Mouse (Mus musculus) intestine, embryonic 15.5 days (tissue): ENCODE measurements around the gene Tacr1. TPM values are rescaled to one million over a fixed set of nuclear protein-coding genes. Genes with fewer than 3 reads are reported as not detected.

Experiments used
- ATAC-seq: fragments of 200-750 bp; cut with Nextera tagmentation; 2 replicates; pipeline ENCODE4 v1.8.0; 2017; ENCODE audit warnings: moderate TSS enrichment, moderate library complexity
- H3K27ac ChIP-seq: fragments of 300-500 bp; sonication (generic); 2 replicates; pipeline ENCODE4 v1.5.1; 2015; ENCODE audit warnings: mild to moderate bottlenecking, inconsistent platforms
- H3K27me3 ChIP-seq: fragments of 300-500 bp; sonication (generic); replicated peaks from 2 replicates; pipeline ENCODE4 v1.6.1; 2015; ENCODE audit warnings: inconsistent platforms
- H3K36me3 ChIP-seq: fragments of 300-500 bp; sonication (generic); 2 replicates; pipeline ENCODE4 v1.6.1; 2015; ENCODE audit warnings: inconsistent platforms
- H3K4me1 ChIP-seq: fragments of 300-500 bp; sonication (generic); replicated peaks from 2 replicates; pipeline ENCODE4 v1.6.1; 2015; ENCODE audit warnings: inconsistent platforms
- H3K4me2 ChIP-seq: fragments of 300-500 bp; sonication (generic); replicated peaks from 2 replicates; pipeline ENCODE4 v1.6.1; 2015; ENCODE audit warnings: mild to moderate bottlenecking, inconsistent platforms
- H3K4me3 ChIP-seq: fragments of 300-500 bp; sonication (generic); replicated peaks from 2 replicates; pipeline ENCODE4 v1.5.1; 2015; ENCODE audit warnings: inconsistent platforms
- H3K9ac ChIP-seq: fragments of 300-500 bp; sonication (generic); 2 replicates; pipeline ENCODE4 v1.6.1; 2015; ENCODE audit warnings: inconsistent platforms
- H3K9me3 ChIP-seq: fragments of 300-500 bp; sonication (generic); 2 replicates; pipeline ENCODE4 v1.6.1; 2016; ENCODE audit warnings: inconsistent platforms
- WGBS: fragments of 180-500 bp; shearing (Covaris S2); methylation state at CpG from one replicate; pipeline ENCODE4 v1.1.7; 2015; 5-methylcytosine and 5-hydroxymethylcytosine counted together
- polyA plus RNA-seq: library from polyadenylated mRNA; unstranded; fragments of >200 nt; fragmentation: Nextera tagmentation; extraction: Ambion mirVana; gene quantifications from 2 replicates; pipeline ENCODE4 v1.2.1, GENCODE M21; 2015

Tacr1 gene
- polyA plus RNA-seq, 1 experiment from 2014 or later = 1.4 TPM

DNA sequence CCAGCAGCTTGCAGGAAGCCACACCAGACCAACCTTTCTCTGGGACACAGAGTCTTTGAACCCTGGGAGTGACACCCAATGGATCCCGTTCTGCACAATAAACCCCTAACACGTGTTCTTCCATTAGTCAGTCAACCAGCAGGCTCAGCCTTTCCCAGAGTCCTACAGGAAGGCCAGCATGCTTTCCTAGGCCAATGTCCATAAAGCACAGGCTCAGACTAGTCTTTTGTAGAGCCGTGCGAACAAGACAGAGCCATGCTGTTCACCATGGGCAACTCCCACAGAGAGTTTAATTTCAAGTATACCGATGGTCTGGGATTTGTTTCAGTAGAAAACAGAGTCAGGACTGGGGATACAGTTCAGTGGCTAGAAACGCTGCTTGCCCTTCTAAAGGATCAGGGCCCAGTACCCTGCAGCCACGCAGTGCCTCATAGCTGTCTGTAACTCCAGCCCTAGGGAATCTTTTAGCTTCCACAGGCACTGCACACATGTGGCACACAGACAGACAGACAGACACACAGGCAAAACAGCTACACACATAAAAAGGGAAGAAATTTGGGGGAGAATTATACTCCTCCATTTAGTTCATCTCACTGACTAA is 55.1 kb downstream of the Tacr1 start:
- Histone ChIP-seq H3K9me3 (no peaks in the 10 kb centered on the region), H3K9ac (no peak overlapping the region), H3K4me3 (no peak overlapping the region), H3K27me3 (no peaks in the 10 kb centered on the region), H3K27ac (no peak overlapping the region), H3K4me2 (no peak overlapping the region), H3K36me3 (no peaks in the 10 kb centered on the region), H3K4me1 (no peaks in the 10 kb centered on the region)
- no peak for ATAC-seq
- WGBS = 82% methylated on average over 7 of the region's 7 CpGs

DNA sequence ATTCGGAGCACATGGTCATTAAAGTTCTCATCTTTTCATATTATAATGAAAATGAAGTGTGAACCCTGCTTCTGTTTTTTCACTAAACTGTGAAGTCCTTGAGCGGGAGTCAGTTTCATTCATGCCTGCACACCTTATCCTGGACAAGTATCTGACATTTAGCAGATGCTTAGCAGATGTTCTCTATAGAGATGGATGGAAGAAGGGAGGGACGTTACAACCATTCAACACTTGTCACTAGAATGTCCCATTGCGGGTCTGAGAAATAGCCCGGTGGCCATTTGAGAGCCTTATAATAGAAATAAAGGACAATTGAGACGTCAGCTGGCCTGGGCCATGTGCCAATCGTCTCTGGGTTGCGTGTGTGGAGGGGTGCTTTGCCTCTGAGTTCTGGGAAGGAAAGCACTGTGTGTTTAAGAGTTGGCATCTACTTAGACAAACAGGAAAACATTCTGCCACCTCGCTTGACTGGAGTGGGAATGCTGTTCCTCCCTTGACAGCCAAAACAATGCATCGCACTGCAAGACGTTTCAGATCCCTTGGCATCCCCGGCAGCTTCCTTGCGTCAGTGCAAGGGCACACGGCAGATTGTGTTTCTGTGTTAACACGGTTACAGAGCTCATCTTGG is 56.7 kb downstream of the Tacr1 start:
- no peaks in the 10 kb centered on the region for H3K27me3 ChIP-seq
- no peak for ATAC-seq
- no peak overlapping the region for H3K9ac ChIP-seq
- H3K4me3 ChIP-seq = no peak overlapping the region
- WGBS = 70% methylated on average over 15 of the region's 15 CpGs
- no peak overlapping the region for H3K27ac ChIP-seq
- no peaks in the 10 kb centered on the region for H3K9me3 ChIP-seq
- H3K36me3 ChIP-seq = no peaks in the 10 kb centered on the region
- no peak overlapping the region for H3K4me2 ChIP-seq
- H3K4me1 ChIP-seq = no peaks in the 10 kb centered on the region

DNA sequence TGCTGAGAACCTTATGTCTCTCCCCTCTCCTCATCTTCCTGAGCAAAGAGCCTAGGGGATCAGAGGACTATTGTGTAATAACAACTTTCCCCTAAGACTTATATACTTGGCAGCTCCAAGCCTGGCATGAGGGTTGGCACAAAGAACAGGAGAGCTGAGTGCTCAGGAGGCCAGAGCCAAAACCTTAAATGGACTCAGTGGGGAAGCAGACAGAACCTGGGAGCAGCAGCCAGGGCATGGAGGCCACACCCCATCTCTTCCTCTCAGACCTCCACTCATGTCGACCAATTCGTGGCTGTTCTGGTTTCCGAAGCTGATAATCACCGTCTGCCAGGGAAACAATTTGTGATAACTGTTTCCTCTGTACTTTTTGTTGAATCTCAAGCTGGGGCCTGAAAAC is 61.0 kb downstream of the Tacr1 start:
- Histone ChIP-seq H3K9ac (no peak overlapping the region), H3K27me3 (no peaks in the 10 kb centered on the region), H3K27ac (no peak overlapping the region), H3K4me2 (no peak overlapping the region), H3K4me3 (no peak overlapping the region), H3K36me3 (no peaks in the 10 kb centered on the region), H3K4me1 (no peaks in the 10 kb centered on the region), H3K9me3 (no peaks in the 10 kb centered on the region)
- WGBS = 53% methylated on average over 4 of the region's 4 CpGs
- ATAC-seq = no peak

DNA sequence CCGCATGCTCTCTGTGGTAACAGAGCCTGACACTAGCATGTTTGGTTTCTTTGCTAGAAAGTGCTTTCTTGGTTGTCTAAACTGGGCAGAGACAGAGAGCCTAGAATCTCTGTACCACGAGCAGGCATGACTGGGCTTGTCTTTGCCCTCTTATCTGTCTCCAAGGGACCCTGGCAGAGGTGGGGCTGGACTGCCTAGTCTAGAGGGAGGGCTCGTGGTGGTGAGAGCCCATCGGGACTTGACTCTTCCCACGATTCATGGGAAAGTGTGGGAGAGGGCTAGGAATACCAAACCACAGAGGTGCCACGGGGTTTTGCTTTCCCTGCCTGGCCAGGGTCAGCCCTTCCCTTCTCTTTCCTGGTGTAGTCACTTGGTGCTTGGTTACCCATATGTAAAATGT is 72.3 kb downstream of the Tacr1 start:
- no peaks in the 10 kb centered on the region for H3K9me3 ChIP-seq
- H3K27ac ChIP-seq = no peak overlapping the region
- WGBS = 75% methylated on average over 6 of the region's 6 CpGs
- H3K4me1 ChIP-seq = no peaks in the 10 kb centered on the region
- no peak overlapping the region for H3K4me3 ChIP-seq
- no peaks in the 10 kb centered on the region for H3K36me3 ChIP-seq
- H3K9ac ChIP-seq = no peak overlapping the region
- no peak for ATAC-seq
- H3K4me2 ChIP-seq = no peak overlapping the region
- no peaks in the 10 kb centered on the region for H3K27me3 ChIP-seq

DNA sequence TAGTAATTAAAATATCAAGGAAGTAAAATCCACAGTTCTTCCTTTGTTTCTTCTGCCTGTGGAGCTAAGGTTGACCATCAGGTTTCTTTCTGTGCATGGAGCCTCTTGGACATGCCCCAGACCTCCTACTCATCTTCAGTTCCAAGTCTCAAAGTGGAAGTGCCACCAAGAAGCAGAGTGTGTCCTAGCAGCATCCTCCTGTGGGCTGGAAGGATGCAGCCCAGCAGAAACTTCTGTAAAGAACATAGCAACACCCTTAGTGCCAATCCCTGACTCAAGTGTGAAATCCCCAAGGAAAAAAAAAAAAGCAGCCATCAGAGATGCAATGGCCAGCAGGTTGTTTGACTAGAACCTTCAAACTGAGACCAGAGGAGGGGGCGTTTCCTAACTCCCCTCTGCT is 81.7 kb downstream of the Tacr1 start:
- Histone ChIP-seq H3K9me3 (no peaks in the 10 kb centered on the region), H3K4me3 (no peak overlapping the region), H3K27ac (no peak overlapping the region), H3K4me1 (no peaks in the 10 kb centered on the region), H3K27me3 (no peaks in the 10 kb centered on the region), H3K36me3 (no peaks in the 10 kb centered on the region), H3K4me2 (no peak overlapping the region), H3K9ac (no peak overlapping the region)
- 86% methylated on average over 1 of the region's 1 CpGs for WGBS
- ATAC-seq = no peak

DNA sequence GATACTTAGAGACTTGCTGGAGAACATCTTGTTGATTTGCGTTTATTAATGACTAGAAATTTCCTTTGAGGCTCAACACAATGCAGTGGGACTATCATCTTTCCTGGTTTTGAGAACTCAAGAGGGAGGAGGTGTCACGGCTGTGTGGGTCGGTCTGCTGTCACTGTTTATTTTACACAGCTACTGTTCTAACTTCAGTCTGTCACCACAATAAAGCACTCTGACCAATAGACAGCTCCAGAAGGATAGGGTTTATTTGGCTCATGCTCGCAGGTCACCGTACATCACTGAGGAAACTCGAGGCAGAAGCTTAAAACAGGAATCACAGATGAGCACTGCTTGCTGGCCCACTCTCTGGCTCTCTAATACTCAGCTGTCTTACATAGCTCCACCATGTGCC is 92.3 kb downstream of the Tacr1 start:
- no peak overlapping the region for H3K4me2 ChIP-seq
- no peak overlapping the region for H3K9ac ChIP-seq
- H3K9me3 ChIP-seq = no peaks in the 10 kb centered on the region
- WGBS = 50% methylated on average over 6 of the region's 6 CpGs
- no peaks in the 10 kb centered on the region for H3K27me3 ChIP-seq
- no peaks in the 10 kb centered on the region for H3K36me3 ChIP-seq
- H3K4me3 ChIP-seq = no peak overlapping the region
- no peak for ATAC-seq
- H3K4me1 ChIP-seq = no peaks in the 10 kb centered on the region
- H3K27ac ChIP-seq = no peak overlapping the region

DNA sequence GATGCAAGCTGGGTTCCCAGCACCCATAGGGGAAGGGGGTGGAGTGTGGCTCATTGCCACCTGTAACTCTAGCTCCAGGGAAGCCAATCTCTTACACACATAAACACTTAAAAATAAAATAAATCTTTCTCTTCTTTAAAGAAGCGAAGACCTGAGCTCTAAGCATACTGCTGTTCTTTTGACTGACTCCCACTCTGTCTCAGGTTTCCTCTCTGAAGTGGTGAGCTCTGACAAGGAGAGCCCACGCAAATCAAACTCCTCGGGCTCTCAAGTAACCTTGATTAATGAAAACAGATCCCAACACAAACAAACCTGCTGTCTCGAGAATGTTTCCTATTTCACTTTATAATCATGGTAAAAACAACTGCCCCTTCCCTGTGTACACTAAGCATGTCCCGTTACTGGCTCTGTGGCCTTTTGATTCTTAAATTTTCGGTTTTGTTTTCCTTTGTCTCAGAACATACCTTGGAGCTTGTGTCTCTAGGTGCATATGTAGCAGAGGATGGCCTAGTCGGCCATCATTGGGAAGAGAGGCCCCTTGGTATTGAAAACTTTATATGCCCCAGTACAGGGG is 108.8 kb downstream of the Tacr1 start:
- Histone ChIP-seq H3K27me3 (no peaks in the 10 kb centered on the region), H3K9ac (no peak overlapping the region), H3K4me3 (no peak overlapping the region), H3K9me3 (no peaks in the 10 kb centered on the region), H3K4me2 (no peak overlapping the region), H3K27ac (no peak overlapping the region), H3K4me1 (no peaks in the 10 kb centered on the region), H3K36me3 (no peaks in the 10 kb centered on the region)
- no peak for ATAC-seq
- 54% methylated on average over 7 of the region's 7 CpGs for WGBS

DNA sequence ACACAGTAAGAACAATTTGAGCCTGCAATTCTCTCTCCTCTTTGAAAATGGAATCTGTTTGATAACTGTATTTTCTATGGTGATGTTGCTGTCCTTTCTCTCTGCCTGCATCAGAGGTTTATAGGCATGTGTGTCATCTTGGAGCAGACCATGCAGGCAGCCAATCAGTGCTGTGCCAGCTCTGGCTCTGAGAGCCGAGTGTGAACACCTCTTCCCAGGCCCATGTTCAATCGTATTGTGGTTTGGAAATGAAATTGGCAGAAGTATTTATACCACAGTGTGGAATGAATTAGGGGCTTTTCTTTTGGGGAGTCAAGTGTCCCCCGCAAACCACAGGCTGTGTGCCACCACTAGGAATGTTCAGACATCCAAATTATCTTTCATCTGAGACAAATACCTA is 117.5 kb downstream of the Tacr1 start:
- ATAC-seq = no peak
- Histone ChIP-seq H3K4me2 (no peak overlapping the region), H3K4me1 (no peaks in the 10 kb centered on the region), H3K27me3 (no peaks in the 10 kb centered on the region), H3K9ac (no peak overlapping the region), H3K9me3 (no peaks in the 10 kb centered on the region), H3K4me3 (no peak overlapping the region), H3K36me3 (no peaks in the 10 kb centered on the region), H3K27ac (no peak overlapping the region)
- 81% methylated on average over 3 of the region's 3 CpGs for WGBS

DNA sequence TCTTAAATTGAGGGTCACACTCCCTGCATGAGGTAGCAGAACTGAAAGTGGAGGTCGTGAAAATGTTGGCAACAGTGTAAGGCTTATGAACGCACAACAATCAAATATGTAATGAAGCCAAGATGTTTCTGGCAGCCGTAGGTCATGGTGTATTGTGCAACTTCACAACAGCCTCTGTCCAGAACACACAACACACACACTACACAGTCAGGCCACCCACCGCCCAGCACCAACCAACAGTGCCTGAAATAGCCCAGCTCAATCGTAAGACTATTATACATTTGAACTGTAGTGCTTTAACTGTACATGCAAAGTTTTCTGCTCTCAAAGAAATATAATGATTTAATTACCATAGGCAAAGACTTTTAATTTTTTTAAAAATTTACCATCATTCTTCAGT is 120.4 kb downstream of the Tacr1 start:
- no peak for ATAC-seq
- Histone ChIP-seq H3K27ac (no peak overlapping the region), H3K27me3 (no peaks in the 10 kb centered on the region), H3K9ac (no peak overlapping the region), H3K4me3 (no peak overlapping the region), H3K4me2 (no peak overlapping the region), H3K9me3 (no peaks in the 10 kb centered on the region), H3K36me3 (no peaks in the 10 kb centered on the region), H3K4me1 (no peaks in the 10 kb centered on the region)
- WGBS = 90% methylated on average over 5 of the region's 5 CpGs

DNA sequence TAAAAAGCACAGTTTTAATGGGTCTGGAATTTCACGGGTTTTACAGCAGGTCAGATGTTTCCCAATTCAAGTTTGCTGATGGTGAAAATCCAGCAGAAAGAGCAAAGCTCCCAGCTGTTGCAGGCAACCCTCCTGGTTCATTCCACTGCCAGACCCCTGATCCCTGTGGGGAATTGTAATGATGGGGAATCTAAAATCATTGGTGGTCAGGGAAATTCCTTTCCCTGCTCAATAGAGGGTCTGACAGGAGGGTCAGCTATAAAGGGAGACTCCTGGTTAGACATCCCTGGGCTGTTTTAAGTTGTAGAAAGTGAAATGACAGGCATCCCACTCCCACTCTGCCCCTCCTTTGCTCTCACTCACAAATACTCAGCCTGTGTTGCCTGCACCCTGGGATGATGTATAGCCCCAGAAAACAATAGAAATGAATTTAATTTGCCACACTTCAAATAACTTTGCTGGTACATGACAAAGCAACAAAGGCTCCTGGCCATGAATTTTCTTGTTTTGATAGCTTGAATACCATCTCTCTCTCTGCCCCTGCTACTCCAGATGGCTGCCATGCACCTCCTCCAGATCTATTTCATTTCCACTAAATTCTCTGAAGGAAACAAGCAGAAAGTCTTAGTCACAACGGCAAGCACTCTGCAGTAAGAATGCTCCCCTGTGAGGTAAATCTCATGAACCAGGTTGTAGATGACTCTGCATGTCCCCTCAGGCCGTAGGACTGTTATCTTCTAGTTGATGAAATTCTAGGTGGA is 123.2 kb downstream of the Tacr1 start:
- ATAC-seq = no peak
- no peaks in the 10 kb centered on the region for H3K36me3 ChIP-seq
- H3K4me1 ChIP-seq = no peaks in the 10 kb centered on the region
- H3K27ac ChIP-seq = no peak overlapping the region
- H3K27me3 ChIP-seq = no peaks in the 10 kb centered on the region
- H3K4me2 ChIP-seq = no peak overlapping the region
- H3K4me3 ChIP-seq = no peak overlapping the region
- H3K9ac ChIP-seq = no peak overlapping the region
- WGBS = 39% methylated on average over 3 of the region's 3 CpGs
- no peaks in the 10 kb centered on the region for H3K9me3 ChIP-seq

DNA sequence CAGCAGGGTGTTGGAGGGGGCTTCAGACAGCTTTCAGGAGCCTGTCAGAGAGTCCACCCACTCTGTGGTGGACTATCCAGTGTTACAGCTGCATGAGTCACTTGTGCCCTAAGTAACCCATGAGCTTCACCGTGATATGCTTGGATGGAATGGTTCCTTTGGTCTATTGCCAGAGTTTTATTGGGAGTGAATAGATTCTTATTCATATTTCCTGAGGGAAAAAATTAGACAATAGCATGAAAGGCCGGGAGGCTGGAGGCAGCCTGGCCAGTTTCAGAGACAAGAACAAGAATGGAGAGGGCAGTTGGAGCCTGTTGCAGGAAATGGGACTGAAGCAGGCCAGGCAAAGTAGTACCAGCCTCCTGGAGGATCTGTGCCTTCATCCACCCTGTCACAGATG is 126.5 kb downstream of the Tacr1 start:
- WGBS = 82% methylated on average over 2 of the region's 2 CpGs
- Histone ChIP-seq H3K27me3 (no peaks in the 10 kb centered on the region), H3K27ac (no peak overlapping the region), H3K4me2 (no peak overlapping the region), H3K9me3 (no peaks in the 10 kb centered on the region), H3K4me1 (no peaks in the 10 kb centered on the region), H3K9ac (no peak overlapping the region), H3K36me3 (no peaks in the 10 kb centered on the region), H3K4me3 (no peak overlapping the region)
- no peak for ATAC-seq

DNA sequence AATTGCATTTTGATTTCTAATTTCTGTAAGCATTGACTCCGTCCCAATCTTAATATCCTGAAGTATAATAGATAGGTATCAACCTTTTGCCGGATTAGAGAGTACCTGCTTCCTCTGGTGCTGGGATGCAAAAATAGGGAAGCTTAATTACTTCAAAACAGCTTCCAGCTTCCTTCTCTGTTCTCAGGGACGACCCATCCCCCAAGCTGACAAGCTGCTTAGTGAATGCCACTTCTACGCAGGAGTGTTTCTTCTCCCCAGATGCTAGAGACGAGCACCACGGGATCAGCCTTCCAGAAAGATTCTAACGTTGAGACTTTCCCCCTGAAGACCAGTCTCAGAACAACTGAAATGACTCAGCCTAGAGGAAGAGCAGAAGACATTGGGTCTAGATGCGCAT is 134.5 kb downstream of the Tacr1 start:
- H3K27me3 ChIP-seq = no peaks in the 10 kb centered on the region
- no peak overlapping the region for H3K9ac ChIP-seq
- H3K27ac ChIP-seq = no peak overlapping the region
- H3K4me3 ChIP-seq = no peak overlapping the region
- H3K4me1 ChIP-seq = no peaks in the 10 kb centered on the region
- ATAC-seq = no peak
- 57% methylated on average over 8 of the region's 8 CpGs for WGBS
- H3K36me3 ChIP-seq = no peaks in the 10 kb centered on the region
- H3K4me2 ChIP-seq = no peak overlapping the region
- no peaks in the 10 kb centered on the region for H3K9me3 ChIP-seq
